8 mouse cellular contexts compared by ENCODE assay signal in the genomic region with DNA sequence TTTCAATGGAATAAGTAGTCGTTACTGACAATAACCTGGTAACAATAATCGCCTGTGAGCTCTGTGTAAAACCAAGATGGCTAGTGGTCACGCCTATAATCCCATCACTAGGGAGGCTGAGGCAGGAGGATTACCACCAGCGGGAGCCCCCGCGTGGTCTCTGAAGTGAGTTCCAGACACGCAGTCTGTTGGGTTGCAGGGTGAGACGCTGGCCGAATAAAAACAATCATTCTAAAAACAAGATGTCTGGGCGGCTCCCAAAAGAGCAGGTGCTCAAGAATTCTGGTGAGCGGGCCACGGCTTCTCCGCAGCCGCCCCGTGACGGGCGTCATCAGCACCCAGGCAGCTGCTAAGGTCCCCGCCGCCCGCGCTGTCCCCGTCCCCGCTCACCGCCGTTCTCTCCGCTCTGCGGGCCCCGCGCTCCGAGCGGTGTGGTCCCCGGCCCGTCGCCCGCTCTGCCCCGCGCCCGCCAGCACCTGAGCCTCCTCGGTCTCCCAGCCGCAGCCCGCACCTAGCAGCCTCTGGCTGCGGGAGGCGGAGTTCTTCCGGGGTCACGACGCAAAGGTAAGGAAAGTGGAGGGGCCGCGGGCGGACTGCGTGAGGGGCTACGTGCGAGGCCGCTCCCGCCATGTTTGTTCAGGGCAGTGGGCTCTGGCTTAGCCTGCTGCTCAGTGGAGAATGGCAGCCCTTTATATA. TPM values are rescaled to one million over a fixed set of nuclear protein-coding genes. Genes with fewer than 3 reads are reported as not detected.
DNase-seq lines count a peak whose midpoint lies in the region; ATAC-seq lines count a peak whose summit lies in the region.

TSS of gene Miga1 (minus strand) at position 546 of the 696 bp plus-strand sequence.

- peak within 1 kb of the TSS; percentile 60 for H3K9ac ChIP-seq in intestine, embryonic 14.5 days (ENCODE audit: low read length)

- WGBS in intestine, embryonic 14.5 days: 2% methylated on average over 53 of the region's 54 CpGs

- peak within 1 kb of the TSS; percentile 81 for H3K4me3 ChIP-seq in intestine, embryonic 14.5 days (ENCODE audit: low read depth, low read length)
- H3K4me3 ChIP-seq in megakaryocyte, embryonic 14.5 days (replicated peaks): peak within 1 kb of the TSS; percentile 95

- no peaks in the 10 kb centered on the region for H3K9me3 ChIP-seq in intestine, embryonic 14.5 days (ENCODE audit: control insufficient read depth, low read length)
- no peaks in the 10 kb centered on the region for H3K9me3 ChIP-seq in megakaryocyte, embryonic 14.5 days

- 0 out of 2 replicates have a peak within 1 kb of the TSS, but pooled peaks have one; percentile 34 for H3K27ac ChIP-seq in intestine, embryonic 14.5 days (ENCODE audit: low read depth)

- peak; percentile 90 for ATAC-seq in intestine, embryonic 14.5 days (replicated peaks; ENCODE audit: low FRiP score, low TSS enrichment, low read depth)

- peaks cover 26% of the 10 kb centered on the region for H3K36me3 ChIP-seq in intestine, embryonic 14.5 days (ENCODE audit: control insufficient read depth, insufficient read depth, low read length)
- H3K36me3 ChIP-seq in megakaryocyte, embryonic 14.5 days (replicated peaks; ENCODE audit: low read length): peaks cover 26% of the 10 kb centered on the region

- 0 out of 2 replicates have a peak, but pooled peaks cover 7% of the 10 kb centered on the region for H3K4me1 ChIP-seq in intestine, embryonic 14.5 days (replicated peaks; ENCODE audit: control insufficient read depth, insufficient read depth, low read length)
- H3K4me1 ChIP-seq in megakaryocyte, embryonic 14.5 days: peaks cover 23% of the 10 kb centered on the region

- H3K27me3 ChIP-seq in intestine, embryonic 14.5 days (replicated peaks; ENCODE audit: control insufficient read depth, insufficient read depth, low read length): no peaks in the 10 kb centered on the region
- no peaks in the 10 kb centered on the region for H3K27me3 ChIP-seq in megakaryocyte, embryonic 14.5 days (replicated peaks)

- intact Hi-C loops in gastrocnemius, postnatal 36 days (cut with DNase I): no loop called here
- intact Hi-C loops in left cerebral cortex, postnatal 10 days (cut with DNase I): no loop called here

- peak; percentile 70 for DNase-seq in adrenal gland, adult 2 months
- peak; percentile 63 for DNase-seq in embryo, embryonic 11.5 days (ENCODE audit: low read depth, low spot score)
- peak; percentile 28 to 35 for DNase-seq in gastrocnemius, postnatal 36 days
- DNase-seq in intestine, embryonic 14.5 days (ENCODE audit: low spot score): peak; percentile 88
- DNase-seq in left cerebral cortex, postnatal 10 days (ENCODE audit: extremely low spot score in 1 of 2, low spot score in 2 of 2): peak; percentile 83 to 89
- peak; percentile 93 to 94 for DNase-seq in right cerebral cortex, postnatal 10 days (ENCODE audit: low spot score in 2 of 2)
- peak; percentile 44 for DNase-seq in urinary bladder, postnatal 25 days (ENCODE audit: low spot score)

- H3K4me2 ChIP-seq in intestine, embryonic 14.5 days (ENCODE audit: low read length): peak within 1 kb of the TSS; percentile 53

RNA-seq across cellular contexts. Expression of gene Miga1, which starts in this region (rescaled TPM):
- 10 to 100 TPM in 1 of 2 experiments, 1 to 10 TPM in 1; 8.4 to 12.3 TPM for total RNA-seq in adrenal gland, adult 2 months (2021)
- polyA plus RNA-seq in adrenal gland, adult 2 months (2012; rRNA removed): 4.1 and 6.5 TPM in 2 replicates
- 1 to 10 TPM; 3.2 to 5.8 TPM for total RNA-seq in gastrocnemius, postnatal 36 days (2021)
- polyA plus RNA-seq in intestine, embryonic 14.5 days (2014; fragmentation: Nextera tagmentation; extraction: Ambion mirVana): 19.2 and 22.0 TPM in 2 replicates
- total RNA-seq in left cerebral cortex, postnatal 10 days (2021): 10 to 100 TPM; 84.3 to 91.9 TPM
- polyA plus RNA-seq in megakaryocyte, embryonic 14.5 days (2012; ENCODE audit: insufficient read depth, low replicate concordance): 5.2 TPM in 1 of 2 replicates, not detected in the other

Comparison
In these comparisons a context has a peak if more than half of its experiments do, and no peak if none do; other contexts are left out.
1. Peak in every context shown above with its lines: DNase-seq, ATAC-seq, H3K4me3 ChIP-seq and H3K27ac ChIP-seq.
2. RNA of gene Miga1 (total RNA-seq): 84.3 to 91.9 TPM in left cerebral cortex, postnatal 10 days; 8.4 to 12.3 TPM in adrenal gland, adult 2 months and 3.2 to 5.8 TPM in gastrocnemius, postnatal 36 days; every median in the first group is over 4 times any median in the second.
3. DNase-seq: peak in every context shown above with its lines; median percentile 94 in right cerebral cortex, postnatal 10 days; 88 in intestine, embryonic 14.5 days; 86 in left cerebral cortex, postnatal 10 days; 70 in adrenal gland, adult 2 months; 63 in embryo, embryonic 11.5 days; 44 in urinary bladder, postnatal 25 days; 32 in gastrocnemius, postnatal 36 days.